Mouse (Mus musculus) neural tube, embryonic 11.5 days (tissue): ENCODE measurements at regions not wholly inside any gene's neighbourhood (a gene's known extent, or its start where the extent isn't known, plus 50 kb on each side); places are given as distances from the start of the nearest gene placed in this dataset.

Experiments
- ATAC-seq: fragments of 200-750 bp; cut with Nextera tagmentation; 2 replicates; pipeline ENCODE4 v1.8.0; 2017; ENCODE audit warnings: moderate number of reproducible peaks, mild to moderate bottlenecking, moderate TSS enrichment, moderate library complexity; ENCODE audit not compliant: insufficient read depth, low FRiP score, low TSS enrichment
- DNase-seq: peaks from one replicate; pipeline ENCODE4 v3.0.0-alpha.2; 2015; ENCODE audit warnings: low spot score
- H3K27ac ChIP-seq: fragments of 300-500 bp; sonication (generic); 2 replicates; pipeline ENCODE4 v1.5.1; 2014; ENCODE audit warnings: low read depth, mild to moderate bottlenecking, low read length
- H3K27me3 ChIP-seq: fragments of 300-500 bp; sonication (generic); 2 replicates; pipeline ENCODE4 v1.6.1; 2014; ENCODE audit warnings: mild to moderate bottlenecking, low read length, mixed read lengths; ENCODE audit not compliant: control insufficient read depth, insufficient read depth
- H3K36me3 ChIP-seq: fragments of 300-500 bp; sonication (generic); 2 replicates; pipeline ENCODE4 v1.6.1; 2014; ENCODE audit warnings: mild to moderate bottlenecking, low read length, moderate library complexity, mixed read lengths; ENCODE audit not compliant: control insufficient read depth, insufficient read depth
- H3K4me1 ChIP-seq: fragments of 300-500 bp; sonication (generic); 2 replicates; pipeline ENCODE4 v1.6.1; 2014; ENCODE audit warnings: low read length, mixed read lengths; ENCODE audit not compliant: control insufficient read depth, insufficient read depth
- H3K4me2 ChIP-seq: fragments of 300-500 bp; sonication (generic); 2 replicates; pipeline ENCODE4 v1.6.1; 2014; ENCODE audit warnings: low read depth, mild to moderate bottlenecking, moderate library complexity
- H3K4me3 ChIP-seq: fragments of 300-500 bp; sonication (generic); 2 replicates; pipeline ENCODE4 v1.5.1; 2014; ENCODE audit warnings: low read depth, low read length
- H3K9ac ChIP-seq: fragments of 300-500 bp; sonication (generic); 2 replicates; pipeline ENCODE4 v1.6.1; 2014; ENCODE audit warnings: mild to moderate bottlenecking, low read length
- H3K9me3 ChIP-seq: fragments of 300-500 bp; sonication (generic); 2 replicates; pipeline ENCODE4 v1.6.1; 2016; ENCODE audit warnings: low read length; ENCODE audit not compliant: control insufficient read depth
- WGBS: fragments of 180-500 bp; shearing (Covaris S2); extraction: QIAGEN DNeasy Blood & Tissue Kit; methylation state at CpG from one replicate; pipeline ENCODE4 v1.1.7; 2014; 5-methylcytosine and 5-hydroxymethylcytosine counted together

- no peaks in the 10 kb centered on the region for H3K4me1 ChIP-seq
- H3K9ac ChIP-seq, result no peak overlapping the region
- DNase-seq (no peak), ATAC-seq (no peak)
- no peak overlapping the region for H3K4me3 ChIP-seq
- no peak overlapping the region for H3K27ac ChIP-seq
- no peaks in the 10 kb centered on the region for H3K36me3 ChIP-seq
- 73% methylated on average over 1 of the region's 1 CpGs for WGBS
- H3K4me2 ChIP-seq, result no peak overlapping the region
- H3K9me3 ChIP-seq, result no peaks in the 10 kb centered on the region
- no peaks in the 10 kb centered on the region for H3K27me3 ChIP-seq
Measured at GRCm38 (mm10) chr2:148327552-148327951, 67.6 kb upstream of the Sstr4 start.

GRCm38 (mm10) chr2:148330368-148330767 is 64.8 kb upstream of the Sstr4 start:
- no peak for DNase-seq
- H3K9ac ChIP-seq, result no peak overlapping the region
- no peak for ATAC-seq
- H3K4me3 ChIP-seq, result no peak overlapping the region
- H3K27ac ChIP-seq, result no peak overlapping the region
- H3K9me3 ChIP-seq, result no peaks in the 10 kb centered on the region
- no peaks in the 10 kb centered on the region for H3K4me1 ChIP-seq
- no peaks in the 10 kb centered on the region for H3K27me3 ChIP-seq
- WGBS, result 86% methylated on average over 2 of the region's 2 CpGs
- H3K4me2 ChIP-seq, result no peak overlapping the region
- H3K36me3 ChIP-seq, result no peaks in the 10 kb centered on the region

GRCm38 (mm10) chr2:148334555-148334954 is 60.6 kb upstream of the Sstr4 start:
- WGBS, result 100% methylated on average over 1 of the region's 1 CpGs
- no peak overlapping the region for H3K4me2 ChIP-seq
- H3K36me3 ChIP-seq, result no peaks in the 10 kb centered on the region
- H3K9me3 ChIP-seq, result no peaks in the 10 kb centered on the region
- DNase-seq, result no peak
- H3K9ac ChIP-seq, result no peak overlapping the region
- no peak overlapping the region for H3K4me3 ChIP-seq
- H3K27ac ChIP-seq, result no peak overlapping the region
- no peaks in the 10 kb centered on the region for H3K27me3 ChIP-seq
- H3K4me1 ChIP-seq, result no peaks in the 10 kb centered on the region
- ATAC-seq, result no peak

- Histone ChIP-seq H3K36me3 (no peaks in the 10 kb centered on the region), H3K9me3 (no peaks in the 10 kb centered on the region), H3K27me3 (no peaks in the 10 kb centered on the region), H3K27ac (no peak overlapping the region), H3K4me2 (no peak overlapping the region), H3K4me1 (no peaks in the 10 kb centered on the region), H3K4me3 (no peak overlapping the region), H3K9ac (no peak overlapping the region)
- DNase-seq (no peak), ATAC-seq (no peak)
- WGBS, result 77% methylated on average over 2 of the region's 2 CpGs
Measured at GRCm38 (mm10) chr2:148336626-148337025, 58.5 kb upstream of the Sstr4 start.

GRCm38 (mm10) chr2:148338308-148338768 is 56.8 kb upstream of the Sstr4 start:
- ATAC-seq (peak; percentile 69), DNase-seq (no peak)
- no peaks in the 10 kb centered on the region for H3K4me1 ChIP-seq
- no peak overlapping the region for H3K9ac ChIP-seq
- no peak overlapping the region for H3K4me3 ChIP-seq
- H3K36me3 ChIP-seq, result no peaks in the 10 kb centered on the region
- no peak overlapping the region; the same call in 1 of the 2 replicates for H3K27ac ChIP-seq
- H3K9me3 ChIP-seq, result no peaks in the 10 kb centered on the region
- no peak overlapping the region for H3K4me2 ChIP-seq
- WGBS, result 55% methylated on average over 6 of the region's 6 CpGs
- H3K27me3 ChIP-seq, result no peaks in the 10 kb centered on the region

- no peak overlapping the region for H3K4me3 ChIP-seq
- H3K4me1 ChIP-seq, result no peaks in the 10 kb centered on the region
- peak; percentile 77 for ATAC-seq
- no peaks in the 10 kb centered on the region for H3K27me3 ChIP-seq
- no peak overlapping the region for H3K4me2 ChIP-seq
- H3K27ac ChIP-seq, result no peak overlapping the region; the same call in 1 of the 2 replicates
- no peaks in the 10 kb centered on the region for H3K9me3 ChIP-seq
- no peak overlapping the region for H3K9ac ChIP-seq
- no peak for DNase-seq
- no peaks in the 10 kb centered on the region for H3K36me3 ChIP-seq
Measured at GRCm38 (mm10) chr2:148338894-148339293, 56.2 kb upstream of the Sstr4 start.

- no peak for ATAC-seq
Measured at GRCm38 (mm10) chr2:148344193-148344592, 51.0 kb upstream of the Sstr4 start.

More at GRCm38 (mm10) chr2:148344193-148344592, 51.0 kb upstream of the Sstr4 start:
- H3K9ac ChIP-seq, result no peak overlapping the region
- no peaks in the 10 kb centered on the region for H3K27me3 ChIP-seq
- H3K36me3 ChIP-seq, result no peaks in the 10 kb centered on the region
- H3K4me1 ChIP-seq, result no peaks in the 10 kb centered on the region
- WGBS, result 83% methylated on average over 2 of the region's 2 CpGs
- no peak overlapping the region for H3K27ac ChIP-seq
- DNase-seq, result no peak
- H3K9me3 ChIP-seq, result no peaks in the 10 kb centered on the region
- no peak overlapping the region for H3K4me3 ChIP-seq
- no peak overlapping the region for H3K4me2 ChIP-seq
